Mouse (Mus musculus) forebrain, embryonic 12.5 days (tissue): Measurements from ENCODE around the gene Yif1b. TPM values are rescaled to one million over a fixed set of nuclear protein-coding genes. Genes with fewer than 3 reads are reported as not detected.

Experiments
- ATAC-seq: fragments of 200-750 bp; cut with Nextera tagmentation; 2 replicates; pipeline ENCODE4 v1.8.0; 2017; ENCODE audit warnings: moderate TSS enrichment; ENCODE audit not compliant: low FRiP score
- H3K27ac ChIP-seq: fragments of 300-500 bp; sonication (generic); 2 replicates; pipeline ENCODE4 v1.5.1; 2016; ENCODE audit warnings: mild to moderate bottlenecking
- H3K27me3 ChIP-seq: fragments of 300-500 bp; sonication (generic); 2 replicates; pipeline ENCODE4 v1.6.1; 2016; ENCODE audit warnings: mild to moderate bottlenecking
- H3K36me3 ChIP-seq: fragments of 300-500 bp; sonication (generic); replicated peaks from 2 replicates; pipeline ENCODE4 v1.6.1; 2016; ENCODE audit warnings: mild to moderate bottlenecking
- H3K4me1 ChIP-seq: fragments of 300-500 bp; sonication (generic); 2 replicates; pipeline ENCODE4 v1.6.1; 2016
- H3K4me2 ChIP-seq: fragments of 300-500 bp; sonication (generic); 2 replicates; pipeline ENCODE4 v1.6.1; 2016; ENCODE audit warnings: mild to moderate bottlenecking, moderate library complexity
- H3K4me3 ChIP-seq: fragments of 300-500 bp; sonication (generic); replicated peaks from 2 replicates; pipeline ENCODE4 v1.5.1; 2016; ENCODE audit warnings: mild to moderate bottlenecking
- H3K9ac ChIP-seq: fragments of 300-500 bp; sonication (generic); 2 replicates; pipeline ENCODE4 v1.6.1; 2016; ENCODE audit warnings: mild to moderate bottlenecking
- H3K9me3 ChIP-seq: fragments of 300-500 bp; sonication (generic); 2 replicates; pipeline ENCODE4 v1.6.1; 2016
- WGBS: fragments of 180-500 bp; shearing (Covaris S2); methylation state at CpG from one replicate; pipeline ENCODE4 v1.1.7; 2016; 5-methylcytosine and 5-hydroxymethylcytosine counted together
- polyA plus RNA-seq: library from polyadenylated mRNA; unstranded; fragments of >200 nt; fragmentation: Nextera tagmentation; extraction: Ambion mirVana; gene quantifications from 2 replicates; pipeline ENCODE4 v1.2.1, GENCODE M21; 2016

The Yif1b gene
- polyA plus RNA-seq, 1 experiment from 2014 or later: 73.8 TPM

DNA sequence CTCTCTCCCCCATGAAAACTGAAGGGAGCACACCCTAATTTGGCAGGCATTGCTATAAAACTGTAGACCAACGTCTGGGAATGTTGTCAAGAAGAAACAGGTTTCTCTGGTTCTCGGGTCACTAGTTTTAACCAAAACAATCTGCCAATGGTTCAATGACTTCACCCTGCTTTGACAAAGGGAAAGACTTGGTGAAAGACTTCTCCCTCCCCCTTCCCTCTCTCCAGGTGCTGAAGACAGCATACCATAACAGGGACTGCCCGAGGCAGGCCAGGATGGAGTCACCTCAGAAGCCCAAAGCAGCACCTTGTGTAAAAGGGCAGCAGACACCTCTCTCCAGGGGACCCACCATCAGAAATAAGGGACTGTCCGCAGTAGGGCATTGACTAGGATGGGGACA, 28.8 kb downstream of the Yif1b start:
- no peaks in the 10 kb centered on the region for H3K4me1 ChIP-seq
- H3K9ac ChIP-seq: no peak overlapping the region
- no peak for ATAC-seq
- no peak overlapping the region for H3K27ac ChIP-seq
- H3K27me3 ChIP-seq: no peaks in the 10 kb centered on the region
- no peak overlapping the region for H3K4me2 ChIP-seq
- 51% methylated on average over 4 of the region's 4 CpGs for WGBS
- no peak overlapping the region for H3K4me3 ChIP-seq
- no peaks in the 10 kb centered on the region for H3K36me3 ChIP-seq
- no peaks in the 10 kb centered on the region for H3K9me3 ChIP-seq

DNA sequence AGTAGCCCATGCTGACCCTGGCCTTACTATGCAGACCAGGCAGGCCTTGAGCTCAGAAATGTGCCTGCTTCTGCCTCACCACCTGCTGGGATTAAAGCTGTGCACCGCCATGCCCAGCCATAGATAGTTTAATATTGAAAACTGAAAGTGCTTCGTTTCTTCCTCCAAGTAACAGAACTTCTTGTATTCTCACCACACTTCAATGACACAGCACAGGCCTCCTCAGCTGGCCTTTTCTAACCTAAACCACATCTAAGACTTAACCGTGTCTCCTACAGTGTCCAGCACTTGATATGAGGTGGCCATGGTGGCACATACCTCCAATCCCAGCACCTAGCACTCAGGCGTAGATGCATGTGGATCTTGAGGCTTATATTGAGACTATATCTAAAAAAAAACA, 32.3 kb downstream of the Yif1b start:
- WGBS: 88% methylated on average over 4 of the region's 4 CpGs
- H3K9ac ChIP-seq: no peak overlapping the region
- H3K36me3 ChIP-seq: no peaks in the 10 kb centered on the region
- no peak for ATAC-seq
- H3K27ac ChIP-seq: no peak overlapping the region
- H3K4me2 ChIP-seq: no peak overlapping the region
- no peaks in the 10 kb centered on the region for H3K9me3 ChIP-seq
- H3K27me3 ChIP-seq: no peaks in the 10 kb centered on the region
- H3K4me1 ChIP-seq: no peaks in the 10 kb centered on the region
- no peak overlapping the region for H3K4me3 ChIP-seq

DNA sequence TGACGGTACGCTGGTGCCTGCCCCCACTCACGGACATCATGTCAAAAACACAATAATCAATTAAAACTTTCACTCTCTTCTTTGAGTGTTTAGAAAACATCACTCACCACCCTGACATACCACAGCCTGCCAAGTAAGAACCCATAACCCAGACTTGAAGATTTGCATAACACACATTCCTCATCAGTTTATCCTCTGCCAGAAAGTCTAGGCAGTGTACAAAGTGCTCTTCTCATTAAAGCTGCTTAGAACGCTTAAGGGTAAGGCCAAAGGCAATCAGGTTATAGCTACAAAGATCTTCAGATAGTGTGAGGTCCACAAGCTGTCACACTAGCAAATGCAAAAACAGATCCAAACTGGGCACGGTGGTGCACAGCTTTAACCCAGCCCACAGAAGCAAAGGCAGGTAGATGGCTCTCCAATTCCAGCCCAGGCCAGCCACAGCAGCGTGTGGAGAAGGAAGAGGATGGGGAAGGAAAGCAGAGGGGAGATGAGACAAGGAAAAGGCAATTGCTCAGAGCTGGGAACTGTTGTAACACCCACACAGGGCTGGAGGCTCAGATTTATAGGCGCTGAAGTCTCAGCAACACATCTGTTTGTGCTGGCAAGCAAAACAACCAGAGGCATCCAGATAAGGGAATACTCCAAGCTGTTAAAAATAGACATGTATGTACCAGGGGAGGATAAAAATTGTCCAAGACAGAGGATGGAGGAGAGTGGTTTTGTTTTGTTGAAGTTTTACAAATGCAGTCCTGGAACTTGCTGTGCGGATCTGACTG, 33.7 kb downstream of the Yif1b start:
- WGBS: 88% methylated on average over 8 of the region's 8 CpGs

DNA sequence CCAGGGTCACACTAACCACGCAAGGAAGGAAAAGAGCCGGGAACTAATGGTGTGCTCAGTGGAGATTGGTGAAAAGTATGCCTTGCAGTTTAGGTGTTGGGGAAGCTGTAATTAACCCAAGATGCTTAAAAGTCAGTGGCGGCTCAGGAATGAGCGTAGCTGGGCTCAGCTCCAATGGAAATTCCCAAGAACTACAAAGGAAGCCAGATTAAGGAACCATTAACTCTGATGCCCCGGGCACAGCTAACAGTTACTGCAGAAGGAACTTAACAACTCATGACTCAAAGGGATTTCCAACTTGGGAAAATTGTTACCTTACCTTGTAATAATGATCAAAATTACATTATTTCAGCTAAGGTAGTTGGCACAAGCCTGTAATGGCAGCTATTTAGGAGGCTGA, 38.6 kb downstream of the Yif1b start:
- Histone ChIP-seq H3K27ac (no peak overlapping the region), H3K4me1 (peaks cover 10% of the 10 kb centered on the region)
- 81% methylated on average over 5 of the region's 5 CpGs for WGBS

More for the DNA sequence above, 33.7 kb downstream of the Yif1b start:
- Histone ChIP-seq H3K9me3 (no peaks in the 10 kb centered on the region), H3K27me3 (no peaks in the 10 kb centered on the region), H3K4me2 (no peak overlapping the region), H3K27ac (no peak overlapping the region), H3K36me3 (no peaks in the 10 kb centered on the region), H3K4me1 (no peaks in the 10 kb centered on the region), H3K9ac (no peak overlapping the region), H3K4me3 (no peak overlapping the region)
- no peak for ATAC-seq

DNA sequence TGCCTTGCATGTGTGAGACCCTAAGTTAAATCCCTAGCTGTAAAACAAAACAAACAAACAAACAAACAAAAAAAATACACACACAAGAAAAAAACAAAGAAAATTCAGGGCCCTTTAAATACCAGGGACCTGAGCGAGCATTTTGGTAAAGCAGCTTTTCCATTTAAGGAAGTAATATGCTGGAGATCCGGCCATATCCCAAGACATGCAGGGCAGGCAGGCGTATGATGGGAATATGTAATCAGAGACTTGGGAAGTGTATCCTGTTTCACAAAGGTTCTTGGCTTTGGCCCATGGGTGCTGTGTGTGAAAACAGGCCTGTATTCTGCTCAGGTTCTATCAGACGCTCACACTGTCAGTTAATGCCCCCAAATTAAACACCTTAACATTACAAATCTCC, 39.4 kb downstream of the Yif1b start:
- no peak overlapping the region for H3K4me3 ChIP-seq
- no peak overlapping the region for H3K9ac ChIP-seq
- WGBS: 89% methylated on average over 4 of the region's 4 CpGs
- peaks cover 15% of the 10 kb centered on the region for H3K4me1 ChIP-seq
- no peak for ATAC-seq
- H3K27ac ChIP-seq: no peak overlapping the region
- peaks cover 27% of the 10 kb centered on the region for H3K27me3 ChIP-seq
- H3K9me3 ChIP-seq: no peaks in the 10 kb centered on the region
- no peaks in the 10 kb centered on the region for H3K36me3 ChIP-seq
- no peak overlapping the region for H3K4me2 ChIP-seq

More for the DNA sequence above, 38.6 kb downstream of the Yif1b start:
- no peaks in the 10 kb centered on the region for H3K9me3 ChIP-seq
- no peak overlapping the region for H3K9ac ChIP-seq
- no peak overlapping the region for H3K4me3 ChIP-seq
- ATAC-seq: no peak
- peaks cover 19% of the 10 kb centered on the region for H3K27me3 ChIP-seq
- H3K36me3 ChIP-seq: no peaks in the 10 kb centered on the region
- H3K4me2 ChIP-seq: no peak overlapping the region

DNA sequence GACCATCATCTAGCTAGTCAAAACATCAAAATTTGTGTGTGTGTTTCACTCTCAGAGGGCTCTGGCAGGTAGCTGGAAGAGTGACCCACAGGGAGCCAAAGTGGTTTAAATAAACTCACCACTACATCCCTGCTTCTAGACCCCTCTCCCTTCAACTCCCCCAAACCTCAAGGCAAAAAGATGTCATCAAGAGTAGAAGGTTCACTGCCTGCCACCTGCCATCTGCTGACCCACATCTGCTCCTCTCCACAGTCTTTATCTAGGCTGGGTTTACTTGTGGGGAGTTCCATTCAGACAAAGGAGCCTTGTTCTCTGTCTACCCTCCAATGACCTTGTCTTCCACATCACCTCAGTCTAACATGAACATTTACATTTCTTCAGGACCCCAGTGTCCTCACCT, 41.1 kb downstream of the Yif1b start:
- no peak for ATAC-seq
- no peaks in the 10 kb centered on the region for H3K9me3 ChIP-seq
- H3K9ac ChIP-seq: no peak overlapping the region
- no peak overlapping the region for H3K27ac ChIP-seq
- no peak overlapping the region for H3K4me3 ChIP-seq
- no peaks in the 10 kb centered on the region for H3K36me3 ChIP-seq
- H3K4me2 ChIP-seq: no peak overlapping the region
- peaks cover 41% of the 10 kb centered on the region for H3K27me3 ChIP-seq
- H3K4me1 ChIP-seq: peaks cover 15% of the 10 kb centered on the region

DNA sequence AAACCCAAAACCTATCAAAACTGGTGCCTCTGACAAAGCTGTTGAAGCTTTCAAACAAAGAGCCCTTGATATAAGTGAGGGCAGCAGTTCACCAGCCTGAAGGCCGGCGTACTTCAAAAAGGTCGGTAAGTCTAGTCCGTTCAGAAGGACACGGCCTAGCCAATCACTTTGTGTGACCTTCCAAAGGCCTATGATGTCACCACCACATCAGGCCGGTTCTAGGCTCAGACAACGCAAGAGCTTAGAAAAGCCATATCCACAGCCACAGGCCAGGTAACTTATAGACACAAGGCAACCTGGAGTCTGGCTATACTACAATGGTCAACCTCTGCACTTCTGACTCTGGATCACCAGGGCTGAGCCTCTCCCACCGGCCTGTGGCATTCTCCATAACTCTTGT, 41.8 kb downstream of the Yif1b start:
- WGBS: 90% methylated on average over 8 of the region's 8 CpGs
- H3K9me3 ChIP-seq: no peaks in the 10 kb centered on the region
- no peak overlapping the region for H3K4me3 ChIP-seq
- no peak overlapping the region for H3K4me2 ChIP-seq
- ATAC-seq: no peak
- no peak overlapping the region for H3K9ac ChIP-seq
- peaks cover 48% of the 10 kb centered on the region for H3K27me3 ChIP-seq
- H3K4me1 ChIP-seq: peaks cover 15% of the 10 kb centered on the region
- H3K36me3 ChIP-seq: no peaks in the 10 kb centered on the region
- H3K27ac ChIP-seq: no peak overlapping the region

DNA sequence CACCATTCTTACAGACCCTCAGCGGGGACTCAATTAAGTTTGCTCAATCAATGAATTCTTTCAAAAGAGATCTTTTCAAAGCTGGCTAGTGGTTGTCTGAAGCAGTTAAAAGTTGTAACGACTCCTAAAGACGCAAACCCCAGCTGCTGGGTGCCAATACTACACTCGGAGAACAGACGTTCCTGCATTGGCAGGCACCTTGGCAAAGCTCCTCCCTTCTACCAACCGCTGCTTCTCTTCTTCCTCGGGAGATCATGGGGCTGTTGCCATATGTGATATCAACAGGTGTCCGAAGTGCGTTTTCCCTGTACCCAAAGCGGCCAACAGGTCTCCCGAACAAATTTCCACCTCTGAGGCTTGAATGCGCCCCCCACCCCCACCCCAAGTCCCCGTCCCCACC, 42.7 kb downstream of the Yif1b start:
- ATAC-seq: no peak
- peaks cover 52% of the 10 kb centered on the region for H3K27me3 ChIP-seq
- no peaks in the 10 kb centered on the region for H3K9me3 ChIP-seq
- 6% methylated on average over 13 of the region's 13 CpGs for WGBS
- peak overlapping the region; percentile 99 for H3K4me2 ChIP-seq
- H3K4me1 ChIP-seq: peaks cover 15% of the 10 kb centered on the region
- no peak overlapping the region for H3K27ac ChIP-seq
- peak overlapping the region; percentile 70; the same call in 1 of the 2 replicates for H3K9ac ChIP-seq
- H3K4me3 ChIP-seq: peak overlapping the region; percentile 59
- no peaks in the 10 kb centered on the region for H3K36me3 ChIP-seq

DNA sequence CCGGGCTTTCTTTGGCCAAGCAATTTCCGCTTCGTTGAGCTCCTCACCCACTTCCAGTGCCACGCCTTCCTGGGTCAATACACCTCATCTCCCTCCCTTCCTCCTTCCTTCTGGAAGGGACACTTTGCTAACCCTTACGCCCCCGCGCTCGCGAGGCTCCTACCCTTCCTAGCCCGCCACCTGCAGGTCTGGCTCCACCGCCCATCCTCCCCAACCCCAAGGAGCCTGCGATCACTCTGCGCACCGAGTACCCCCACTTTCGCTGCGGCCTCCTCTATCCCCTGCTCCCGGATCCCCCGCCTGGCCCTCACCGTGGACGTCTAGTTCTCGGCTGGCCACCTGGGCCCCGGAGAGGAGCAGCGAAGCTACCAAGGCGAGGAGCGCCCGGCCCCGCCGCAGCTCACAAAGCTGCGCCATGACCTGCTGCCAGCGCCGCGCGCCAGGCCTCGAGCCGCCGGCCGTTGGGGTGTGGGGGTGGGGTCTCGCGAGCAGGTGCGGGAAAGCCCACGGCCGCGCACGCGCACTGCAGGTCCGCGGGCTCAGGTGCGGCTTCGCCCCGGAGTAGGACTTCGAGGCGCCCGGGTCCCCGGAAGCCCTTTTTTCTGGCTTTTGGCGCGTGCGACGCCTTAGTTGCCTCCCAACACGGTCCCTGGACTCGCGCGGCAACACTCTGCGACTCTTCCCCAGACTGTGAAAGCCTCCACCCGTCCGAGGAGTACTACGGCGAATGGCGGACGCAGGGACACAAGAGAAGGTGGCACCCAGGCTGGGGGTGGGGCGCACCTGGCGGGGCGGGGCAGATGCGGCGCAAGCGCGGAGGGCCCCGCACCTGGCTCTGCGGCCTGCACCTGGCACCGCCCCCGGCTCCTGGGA, 43.3 kb downstream of the Yif1b start, which contains the start of gene Spint2:
TSS of gene Spint2 (minus strand) at position 712 of the 873 bp plus-strand sequence.
- under 1% methylated on average over 80 of the region's 80 CpGs for WGBS
- Histone ChIP-seq H3K4me2 (peak within 1 kb of the TSS; percentile 99), H3K27ac (no peak within 1 kb of the TSS), H3K4me3 (peak within 1 kb of the TSS; percentile 59), H3K4me1 (peaks cover 15% of the 10 kb centered on the region), H3K9ac (peak within 1 kb of the TSS; percentile 70), H3K36me3 (no peaks in the 10 kb centered on the region), H3K9me3 (no peaks in the 10 kb centered on the region), H3K27me3 (peaks cover 52% of the 10 kb centered on the region)
- peak; percentile 61 for ATAC-seq

DNA sequence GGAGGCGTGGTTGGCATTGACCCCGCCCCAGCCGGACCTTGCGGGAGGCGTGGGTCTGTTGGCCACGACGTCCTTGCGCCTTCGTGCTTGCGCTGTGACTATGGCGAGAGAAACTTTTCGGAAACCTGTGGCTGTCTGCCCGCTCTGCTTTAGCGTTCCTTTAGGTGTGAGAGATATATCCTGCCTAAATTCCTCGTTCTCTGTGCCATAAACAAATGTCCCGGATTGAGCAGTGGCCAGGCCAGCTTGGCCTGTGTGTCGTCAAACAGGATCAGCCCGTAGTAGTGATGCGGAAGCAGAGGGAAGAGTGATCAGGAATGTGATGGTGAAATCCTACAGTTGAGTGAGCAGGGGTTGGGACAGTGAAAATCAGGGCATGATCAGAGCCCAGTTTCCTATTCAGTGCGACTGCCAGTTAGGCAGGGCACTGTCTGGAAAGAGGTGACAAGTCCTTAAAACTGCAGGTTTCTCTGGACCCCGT, 44.0 kb downstream of the Yif1b start:
- Histone ChIP-seq H3K9me3 (no peaks in the 10 kb centered on the region), H3K27me3 (peaks cover 54% of the 10 kb centered on the region), H3K9ac (peak overlapping the region; percentile 70), H3K36me3 (no peaks in the 10 kb centered on the region), H3K4me1 (peaks cover 15% of the 10 kb centered on the region), H3K27ac (no peak overlapping the region), H3K4me3 (peak overlapping the region; percentile 59), H3K4me2 (peak overlapping the region; percentile 99)
- ATAC-seq: no peak
- WGBS: 10% methylated on average over 21 of the region's 21 CpGs

DNA sequence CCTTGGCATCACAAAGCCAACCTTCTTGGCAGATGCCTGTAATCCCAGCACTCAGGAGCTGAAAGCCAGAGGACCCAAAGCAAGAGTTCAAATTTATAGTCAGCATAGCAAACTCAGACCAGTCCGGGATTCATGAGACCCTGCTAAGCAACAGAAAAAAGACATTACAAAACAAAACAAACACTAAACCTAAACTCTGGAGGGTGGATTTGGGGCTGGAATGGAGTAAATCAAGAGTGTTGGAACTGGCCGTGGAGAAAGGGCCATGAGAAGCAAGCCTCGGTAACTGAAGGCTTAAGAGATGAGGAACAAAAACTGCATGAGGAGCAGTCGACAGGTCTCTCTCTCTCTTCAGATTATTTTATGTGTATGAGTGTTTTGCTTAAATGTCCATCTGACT, 45.7 kb downstream of the Yif1b start:
- Histone ChIP-seq H3K27ac (no peak overlapping the region), H3K9ac (no peak overlapping the region), H3K4me3 (no peak overlapping the region), H3K27me3 (peaks cover 64% of the 10 kb centered on the region), H3K4me2 (no peak overlapping the region), H3K36me3 (no peaks in the 10 kb centered on the region), H3K9me3 (no peaks in the 10 kb centered on the region), H3K4me1 (peaks cover 19% of the 10 kb centered on the region)
- WGBS: 87% methylated on average over 4 of the region's 4 CpGs
- ATAC-seq: no peak

DNA sequence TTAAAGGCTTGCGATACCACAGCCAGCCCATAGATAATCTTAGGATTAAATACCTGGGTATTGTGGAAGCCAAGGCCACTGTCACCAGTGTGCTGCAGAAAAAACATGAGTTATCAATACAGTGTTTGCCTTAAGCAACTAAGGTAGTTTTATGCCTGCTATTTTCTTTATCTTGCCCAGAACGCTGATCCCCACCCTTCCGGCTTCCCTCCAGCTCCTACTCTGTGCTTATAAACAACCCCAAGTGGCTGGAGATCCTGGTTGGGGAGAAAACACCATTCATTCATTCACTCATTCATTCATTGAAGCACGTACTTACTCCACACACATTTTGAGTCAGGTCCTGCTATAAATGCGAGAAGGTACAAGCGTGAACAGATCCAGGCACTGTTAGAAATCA, 46.4 kb downstream of the Yif1b start:
- Histone ChIP-seq H3K4me3 (no peak overlapping the region), H3K27ac (no peak overlapping the region), H3K27me3 (peaks cover 69% of the 10 kb centered on the region), H3K9ac (no peak overlapping the region), H3K4me1 (peaks cover 25% of the 10 kb centered on the region), H3K9me3 (no peaks in the 10 kb centered on the region), H3K4me2 (no peak overlapping the region), H3K36me3 (no peaks in the 10 kb centered on the region)
- 95% methylated on average over 6 of the region's 6 CpGs for WGBS
- no peak for ATAC-seq
